Mouse (Mus musculus) megakaryocyte, embryonic 14.5 days (primary cell): Measurements from ENCODE around the gene H2afy2.

ENCODE experiments used
- FLI1 ChIP-seq: IDR thresholded peaks from 2 replicates; pipeline ENCODE4 v1.6.1; 2012; ENCODE audit warnings: low read length, inconsistent platforms, mixed read lengths
- GATA1 ChIP-seq: IDR thresholded peaks from 3 replicates; pipeline ENCODE4 v1.6.1; 2012; ENCODE audit warnings: mixed read lengths, low read length, inconsistent platforms, borderline replicate concordance

DNA sequence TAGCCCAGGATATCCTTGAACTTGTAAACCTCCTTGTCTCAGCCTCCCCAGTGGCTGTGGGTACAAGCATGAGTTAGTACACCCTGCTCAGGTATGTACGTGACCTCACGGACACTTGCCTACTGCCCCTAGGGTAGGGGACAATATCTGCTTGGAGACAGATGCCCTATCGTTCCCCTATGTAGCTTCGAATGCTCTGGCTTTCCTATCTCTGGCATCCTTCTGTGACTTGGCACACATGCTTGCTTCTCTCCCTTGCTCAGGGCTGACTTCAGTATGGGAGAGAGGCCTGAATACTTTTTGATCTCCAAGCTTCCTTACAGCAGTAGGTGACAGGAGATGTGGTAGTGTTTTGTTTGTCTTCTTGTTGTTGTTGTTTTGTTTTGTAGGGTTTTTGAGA is 69.8 kb downstream of the H2afy2 start:
- TF ChIP-seq FLI1: no peak
- no peak for TF ChIP-seq GATA1
